Mouse (Mus musculus) urinary bladder, adult 18-20 months (tissue): Measurements from ENCODE around the gene Slc17a3.

Source experiments
- DNase-seq, 2 experiments: peaks; one replicate each; pipeline ENCODE4 v3.0.0; 2022; ENCODE audit warnings: low spot score in 2 of 2, mixed read lengths in 2 of 2

Gene Slc17a3

GRCm38 (mm10) chr13:23839308-23839707 is at the start of gene Slc17a3:
Gene Slc17a3, plus strand, starts transcription at chr13:23839434.
- no peak for DNase-seq

- peak in 1 of 2 experiments; percentile 6 for DNase-seq
These were observed 46.7 kb upstream of the Slc17a3 start for GRCm38 (mm10) chr13:23792520-23792919.

GRCm38 (mm10) chr13:23799405-23799804 is 39.8 kb upstream of the Slc17a3 start:
- no peak for DNase-seq

GRCm38 (mm10) chr13:23804532-23804931 is 34.7 kb upstream of the Slc17a3 start:
- DNase-seq = no peak

- DNase-seq = no peak
These were observed 32.7 kb upstream of the Slc17a3 start, which contains the start of gene Slc17a2 for GRCm38 (mm10) chr13:23806422-23807052. Gene Slc17a2, plus strand, starts transcription at chr13:23806993.

- DNase-seq = no peak
These were observed 23.1 kb upstream of the Slc17a3 start for GRCm38 (mm10) chr13:23816148-23816547.

GRCm38 (mm10) chr13:23820179-23820940 is 18.9 kb upstream of the Slc17a3 start:
- no peak for DNase-seq

- no peak for DNase-seq
These were observed 17.0 kb upstream of the Slc17a3 start for GRCm38 (mm10) chr13:23822213-23822612.

GRCm38 (mm10) chr13:23826606-23827005 is 12.6 kb upstream of the Slc17a3 start:
- no peak for DNase-seq

GRCm38 (mm10) chr13:23833053-23833452 is 6.2 kb upstream of the Slc17a3 start:
- DNase-seq = peak in 1 of 2 experiments; percentile 16

- no peak for DNase-seq
These were observed 4.4 kb upstream of the Slc17a3 start for GRCm38 (mm10) chr13:23834836-23835235.

- no peak for DNase-seq
These were observed 2.6 kb upstream of the Slc17a3 start for GRCm38 (mm10) chr13:23836630-23837029.

- no peak for DNase-seq
These were observed 6.6 kb downstream of the Slc17a3 start for GRCm38 (mm10) chr13:23845851-23846250.

GRCm38 (mm10) chr13:23849299-23849698 is 10.1 kb downstream of the Slc17a3 start:
- DNase-seq = no peak

GRCm38 (mm10) chr13:23856401-23856800 is 17.2 kb downstream of the Slc17a3 start:
- DNase-seq = no peak

- DNase-seq = no peak
These were observed 22.6 kb downstream of the Slc17a3 start for GRCm38 (mm10) chr13:23861815-23862214.

GRCm38 (mm10) chr13:23864711-23865110 is 25.5 kb downstream of the Slc17a3 start:
- no peak for DNase-seq

GRCm38 (mm10) chr13:23866086-23866710 is 27.0 kb downstream of the Slc17a3 start:
- no peak for DNase-seq

GRCm38 (mm10) chr13:23867000-23867399 is 27.8 kb downstream of the Slc17a3 start:
- DNase-seq = no peak

GRCm38 (mm10) chr13:23867405-23867804 is 28.2 kb downstream of the Slc17a3 start, which contains the start of gene Slc17a1:
Gene Slc17a1, plus strand, starts transcription at chr13:23867750.
- no peak for DNase-seq

- DNase-seq = no peak
These were observed 29.7 kb downstream of the Slc17a3 start for GRCm38 (mm10) chr13:23868790-23869533.

- DNase-seq = no peak
These were observed 30.8 kb downstream of the Slc17a3 start for GRCm38 (mm10) chr13:23869996-23870395.
